Mouse (Mus musculus) MEL (cell line): ENCODE data around the gene Endod1. TPM values are rescaled to one million over a fixed set of nuclear protein-coding genes. Genes with fewer than 3 reads are reported as not detected.

Source experiments
- DNase-seq: peaks from one replicate; pipeline ENCODE4 v3.0.0; 2011; ENCODE audit warnings: low read depth, low spot score
- H3K27ac ChIP-seq: 2 replicates; pipeline ENCODE4 v1.5.1; 2012; ENCODE audit warnings: low read depth, mild to moderate bottlenecking, control low read depth, low read length, moderate library complexity; ENCODE audit not compliant: control insufficient read depth
- H3K27me3 ChIP-seq, 2 experiments: fragments of 150-350 bp in 1 of 2; sonication (generic) in 1 of 2; 2 replicates each; pipeline ENCODE4 v1.6.1; 2012; ENCODE audit warnings: low read length in 2 of 2, mild to moderate bottlenecking in 2 of 2, improper control_type of control experiment in 1 of 2, moderate library complexity in 1 of 2; ENCODE audit not compliant: insufficient read depth in 2 of 2, control insufficient read depth in 1 of 2
- H3K36me3 ChIP-seq, 2 experiments: 2 replicates each; pipeline ENCODE4 v1.6.1; 2012 to 2014; ENCODE audit warnings: low read length in 2 of 2, improper control_type of control experiment in 1 of 2, inconsistent platforms in 1 of 2, mild to moderate bottlenecking in 1 of 2; ENCODE audit not compliant: insufficient read depth in 2 of 2, control insufficient read depth in 1 of 2
- H3K4me1 ChIP-seq, 2 experiments: fragments of 150-350 bp in 1 of 2; sonication (generic) in 1 of 2; 2 replicates each; pipeline ENCODE4 v1.6.1; 2012; ENCODE audit warnings: low read length in 2 of 2, improper control_type of control experiment in 1 of 2, mild to moderate bottlenecking in 1 of 2; ENCODE audit not compliant: insufficient read depth in 2 of 2, control insufficient read depth in 1 of 2
- H3K4me3 ChIP-seq, 2 experiments: fragments of 150-350 bp in 1 of 2; sonication (generic) in 1 of 2; 2 replicates each; pipeline ENCODE4 v1.5.1; 2012; ENCODE audit warnings: low read depth in 2 of 2, low read length in 2 of 2, mild to moderate bottlenecking in 2 of 2, moderate library complexity in 2 of 2, control low read depth in 1 of 2, improper control_type of control experiment in 1 of 2; ENCODE audit not compliant: control insufficient read depth in 1 of 2, insufficient read depth in 1 of 2
- H3K79me2 ChIP-seq: 2 replicates; pipeline ENCODE4 v1.6.1; 2012; ENCODE audit warnings: mild to moderate bottlenecking, low read length, moderate library complexity; ENCODE audit not compliant: control insufficient read depth, poor library complexity, insufficient read depth
- H3K9ac ChIP-seq: 2 replicates; pipeline ENCODE4 v1.6.1; 2012; ENCODE audit warnings: low read depth, mild to moderate bottlenecking, control low read depth, low read length, moderate library complexity; ENCODE audit not compliant: control insufficient read depth, poor library complexity, severe bottlenecking
- H3K9me3 ChIP-seq: fragments of 150-350 bp; sonication (generic); replicated peaks from 2 replicates; pipeline ENCODE4 v1.6.1; 2012; ENCODE audit warnings: mild to moderate bottlenecking, low read length, improper control_type of control experiment, moderate library complexity; ENCODE audit not compliant: insufficient read depth
- CHD1 ChIP-seq: IDR thresholded peaks from 2 replicates; pipeline ENCODE4 v1.6.1; 2012; ENCODE audit warnings: low read depth, mild to moderate bottlenecking, inconsistent platforms, low read length, improper control_type of control experiment
- CHD2 ChIP-seq: IDR thresholded peaks from 2 replicates; pipeline ENCODE4 v1.6.1; 2011; ENCODE audit warnings: low read length, improper control_type of control experiment
- CTCF ChIP-seq, 3 experiments: IDR thresholded peaks in 2 of 3; conservative IDR thresholded peaks in 1 of 3; 2 replicates each; pipeline ENCODE4 v1.5.1; 2011 to 2012; ENCODE audit warnings: low read length in 3 of 3, low read depth in 2 of 3, mild to moderate bottlenecking in 2 of 3, improper control_type of control experiment in 1 of 3, inconsistent platforms in 1 of 3, mixed read lengths in 1 of 3, moderate library complexity in 1 of 3; ENCODE audit not compliant: control insufficient read depth in 1 of 3, insufficient read depth in 1 of 3, poor library complexity in 1 of 3, severe bottlenecking in 1 of 3
- E2F4 ChIP-seq: IDR thresholded peaks from 2 replicates; pipeline ENCODE4 v1.6.1; 2011; ENCODE audit warnings: low read depth, low read length, improper control_type of control experiment, borderline replicate concordance
- ETS1 ChIP-seq: IDR thresholded peaks from 2 replicates; pipeline ENCODE4 v1.6.1; 2012; ENCODE audit warnings: low read depth, mild to moderate bottlenecking, inconsistent platforms, low read length, improper control_type of control experiment, moderate library complexity
- GABPA ChIP-seq: IDR thresholded peaks from 2 replicates; pipeline ENCODE4 v1.6.1; 2012; ENCODE audit warnings: low read depth, mild to moderate bottlenecking, inconsistent platforms, low read length, improper control_type of control experiment, moderate library complexity
- HCFC1 ChIP-seq: IDR thresholded peaks from 2 replicates; pipeline ENCODE4 v1.6.1; 2012; ENCODE audit warnings: low read depth, mild to moderate bottlenecking, inconsistent platforms, low read length, improper control_type of control experiment, moderate library complexity
- JUND ChIP-seq: IDR thresholded peaks from 2 replicates; pipeline ENCODE4 v1.6.1; 2011; ENCODE audit warnings: low read depth, mild to moderate bottlenecking, improper control_type of control experiment, low read length
- MAFK ChIP-seq: IDR thresholded peaks from 2 replicates; pipeline ENCODE4 v1.6.1; 2011; ENCODE audit warnings: low read depth, mild to moderate bottlenecking, low read length, improper control_type of control experiment, borderline replicate concordance
- MAX ChIP-seq: IDR thresholded peaks from 2 replicates; pipeline ENCODE4 v1.6.1; 2011; ENCODE audit warnings: low read length, improper control_type of control experiment
- MYC ChIP-seq: IDR thresholded peaks from 2 replicates; pipeline ENCODE4 v1.6.1; 2011; ENCODE audit warnings: low read depth, mild to moderate bottlenecking, low read length, improper control_type of control experiment, moderate library complexity
- NELFE ChIP-seq: IDR thresholded peaks from 2 replicates; pipeline ENCODE4 v1.6.1; 2011; ENCODE audit warnings: low read depth, low read length, improper control_type of control experiment
- POLR2A ChIP-seq, 2 experiments: IDR thresholded peaks; 2 replicates each; pipeline ENCODE4 v1.6.1; 2011 to 2012; ENCODE audit warnings: low read length in 2 of 2, mild to moderate bottlenecking in 2 of 2, control low read depth in 1 of 2, improper control_type of control experiment in 1 of 2, low read depth in 1 of 2, moderate library complexity in 1 of 2; ENCODE audit not compliant: control insufficient read depth in 1 of 2, insufficient read depth in 1 of 2, poor library complexity in 1 of 2
- POLR2AphosphoS2 ChIP-seq: IDR thresholded peaks from 2 replicates; pipeline ENCODE4 v1.6.1; 2011; ENCODE audit warnings: low read length, improper control_type of control experiment
- RAD21 ChIP-seq: IDR thresholded peaks from 2 replicates; pipeline ENCODE4 v1.6.1; 2011; ENCODE audit warnings: mild to moderate bottlenecking, low read depth, low read length, improper control_type of control experiment
- SMC3 ChIP-seq: IDR thresholded peaks from 2 replicates; pipeline ENCODE4 v1.6.1; 2011; ENCODE audit warnings: low read depth, low read length, improper control_type of control experiment
- TAL1 ChIP-seq: IDR thresholded peaks from 2 replicates; pipeline ENCODE4 v1.6.1; 2012; ENCODE audit warnings: mild to moderate bottlenecking, inconsistent platforms, low read length, moderate library complexity, mixed read lengths
- TBP ChIP-seq: IDR thresholded peaks from 2 replicates; pipeline ENCODE4 v1.8.0; 2011; ENCODE audit warnings: low read depth, low read length, improper control_type of control experiment
- TCF12 ChIP-seq: IDR thresholded peaks from 2 replicates; pipeline ENCODE4 v1.6.1; 2014; ENCODE audit warnings: low read depth, mild to moderate bottlenecking, inconsistent platforms, low read length, improper control_type of control experiment, moderate library complexity
- UBTF ChIP-seq: IDR thresholded peaks from 2 replicates; pipeline ENCODE4 v1.6.1; 2012; ENCODE audit warnings: low read depth, mild to moderate bottlenecking, inconsistent platforms, low read length, improper control_type of control experiment, moderate library complexity, borderline replicate concordance; ENCODE audit not compliant: insufficient read depth
- USF1 ChIP-seq: IDR thresholded peaks from 2 replicates; pipeline ENCODE4 v1.6.1; 2014; ENCODE audit warnings: low read depth, mild to moderate bottlenecking, inconsistent platforms, low read length, improper control_type of control experiment, moderate library complexity
- USF2 ChIP-seq, 2 experiments: IDR thresholded peaks; 2 replicates each; pipeline ENCODE4 v1.6.1; 2011 to 2012; ENCODE audit warnings: improper control_type of control experiment in 2 of 2, low read length in 2 of 2, borderline replicate concordance in 1 of 2, inconsistent platforms in 1 of 2, low read depth in 1 of 2, mild to moderate bottlenecking in 1 of 2; ENCODE audit not compliant: insufficient read depth in 1 of 2
- ZC3H11A ChIP-seq: IDR thresholded peaks from 2 replicates; pipeline ENCODE4 v1.6.1; 2012; ENCODE audit warnings: low read depth, mild to moderate bottlenecking, inconsistent platforms, low read length, improper control_type of control experiment
- ZKSCAN1 ChIP-seq: IDR thresholded peaks from 2 replicates; pipeline ENCODE4 v1.6.1; 2012; ENCODE audit warnings: low read depth, mild to moderate bottlenecking, inconsistent platforms, low read length, improper control_type of control experiment, moderate library complexity
- polyA plus RNA-seq, 2 experiments: library from polyadenylated mRNA; stranded (reverse) in 1 of 2; unstranded in 1 of 2; fragments of >175 nt in 1 of 2; fragments of >200 nt in 1 of 2; gene quantifications; 2 replicates each; pipeline versions ENCODE4 v1.2.1 to v1.2.4; 2012; ENCODE audit warnings: low replicate concordance in 2 of 2, low read depth in 1 of 2; ENCODE audit not compliant: insufficient read length in 2 of 2, insufficient read depth in 1 of 2, missing spikeins in 1 of 2
- total RNA-seq: library from RNA; depleted of rRNA; stranded (reverse); fragments of 300-350 nt; gene quantifications from 2 replicates; pipeline ENCODE4 v1.2.3, GENCODE M21; 2012

Endod1 gene
- total and polyA plus RNA-seq, 3 experiments, result 31.1 to 33.7 TPM; not detected in 1

- H3K27me3 ChIP-seq, result no peaks in the 10 kb centered on the region
- no peak overlapping the region for H3K4me3 ChIP-seq
- peaks cover 28 to 37% of the 10 kb centered on the region in 2 experiments for H3K4me1 ChIP-seq
- peaks cover 0 to 36% of the 10 kb centered on the region in 2 experiments; a peak in 2 of 4 replicates for H3K36me3 ChIP-seq
- no peaks in the 10 kb centered on the region for H3K9me3 ChIP-seq
- no peak overlapping the region for H3K27ac ChIP-seq
- H3K9ac ChIP-seq, result no peak overlapping the region
- no peaks in the 10 kb centered on the region for H3K79me2 ChIP-seq
- TF ChIP-seq GABPA (no peak), UBTF (no peak), POLR2A (IDR thresholded peaks at IDR 0.05; ENCODE audit: control insufficient read depth in 1 of 2, insufficient read depth in 1 of 2, low read depth in 1 of 2, low read length in 2 of 2, poor library complexity in 1 of 2) (no peak), CHD1 (no peak), POLR2AphosphoS2 (no peak), NELFE (no peak), CTCF (IDR thresholded peaks at IDR 0.05 in 2 of 3, conservative IDR thresholded peaks at IDR 0.05 in 1 of 3; ENCODE audit: control insufficient read depth in 1 of 3, insufficient read depth in 1 of 3, low read depth in 2 of 3, low read length in 3 of 3, poor library complexity in 1 of 3, severe bottlenecking in 1 of 3) (no peak), CHD2 (no peak), SMC3 (no peak), MAX (no peak), USF2 (IDR thresholded peaks at IDR 0.05; ENCODE audit: borderline replicate concordance in 1 of 2, insufficient read depth in 1 of 2, low read depth in 1 of 2, low read length in 2 of 2) (no peak), JUND (no peak)
- TF ChIP-seq, all 39 proteins: peak for 0
- no peak for DNase-seq
These were observed 19.1 kb downstream of the Endod1 start for GRCm38 (mm10) chr9:14362068-14362768.

GRCm38 (mm10) chr9:14357033-14357432, 24.3 kb downstream of the Endod1 start:
- H3K36me3 ChIP-seq, result no peaks in the 10 kb centered on the region
- no peaks in the 10 kb centered on the region for H3K4me1 ChIP-seq
- no peaks in the 10 kb centered on the region for H3K27me3 ChIP-seq

GRCm38 (mm10) chr9:14354852-14355251, 26.5 kb downstream of the Endod1 start:
- H3K27ac ChIP-seq, result no peak overlapping the region
- no peaks in the 10 kb centered on the region for H3K4me1 ChIP-seq
- H3K36me3 ChIP-seq, result no peaks in the 10 kb centered on the region
- H3K27me3 ChIP-seq, result no peaks in the 10 kb centered on the region
- no peak overlapping the region for H3K4me3 ChIP-seq
- TF ChIP-seq RAD21, result no peak
- no peak for TF ChIP-seq NELFE
- TF ChIP-seq HCFC1, result no peak
- TF ChIP-seq GABPA, result no peak
- TF ChIP-seq UBTF, result no peak
- TF ChIP-seq MYC, result no peak
- TF ChIP-seq USF1, result no peak
- no peak for TF ChIP-seq ZKSCAN1
- no peak for TF ChIP-seq SMC3
- no peak for TF ChIP-seq ETS1
- TF ChIP-seq MAFK, result no peak
- no peak; the same call in 1 of the 2 replicates for TF ChIP-seq TAL1
- TF ChIP-seq TCF12, result no peak
- TF ChIP-seq TBP, result no peak
- DNase-seq, result no peak
- no peaks in the 10 kb centered on the region for H3K9me3 ChIP-seq
- H3K9ac ChIP-seq, result no peak overlapping the region
- H3K79me2 ChIP-seq, result no peaks in the 10 kb centered on the region

More at GRCm38 (mm10) chr9:14357033-14357432, 24.3 kb downstream of the Endod1 start:
- H3K9me3 ChIP-seq, result no peaks in the 10 kb centered on the region
- DNase-seq, result no peak
- H3K27ac ChIP-seq, result no peak overlapping the region
- no peaks in the 10 kb centered on the region for H3K79me2 ChIP-seq
- H3K9ac ChIP-seq, result no peak overlapping the region
- TF ChIP-seq E2F4, result no peak
- TF ChIP-seq USF1, result no peak
- TF ChIP-seq RAD21, result peak; percentile 27
- TF ChIP-seq MYC, result no peak
- TF ChIP-seq SMC3, result peak; percentile 61
- peak; percentile 56 to 73 (median 63) for TF ChIP-seq CTCF (IDR thresholded peaks at IDR 0.05 in 2 of 3, conservative IDR thresholded peaks at IDR 0.05 in 1 of 3; ENCODE audit: control insufficient read depth in 1 of 3, insufficient read depth in 1 of 3, low read depth in 2 of 3, low read length in 3 of 3, poor library complexity in 1 of 3, severe bottlenecking in 1 of 3)
- TF ChIP-seq ZC3H11A, result no peak
- no peak overlapping the region for H3K4me3 ChIP-seq
